Mouse (Mus musculus) forebrain, embryonic 16.5 days (tissue): ENCODE measurements around the gene Dhx58. TPM values are rescaled to one million over a fixed set of nuclear protein-coding genes. Genes with fewer than 3 reads are reported as not detected.

Experiments
- ATAC-seq: fragments of 200-750 bp; cut with Nextera tagmentation; 2 replicates; pipeline ENCODE4 v1.8.0; 2017; ENCODE audit warnings: mild to moderate bottlenecking, moderate library complexity
- H3K27ac ChIP-seq: fragments of 300-500 bp; sonication (generic); 2 replicates; pipeline ENCODE4 v1.5.1; 2014; ENCODE audit warnings: low read length, control low read depth
- H3K27me3 ChIP-seq: fragments of 300-500 bp; sonication (generic); replicated peaks from 2 replicates; pipeline ENCODE4 v1.6.1; 2014; ENCODE audit warnings: low read length; ENCODE audit not compliant: control insufficient read depth, insufficient read depth
- H3K36me3 ChIP-seq: fragments of 300-500 bp; sonication (generic); 2 replicates; pipeline ENCODE4 v1.6.1; 2014; ENCODE audit not compliant: control insufficient read depth, insufficient read depth
- H3K4me1 ChIP-seq: fragments of 300-500 bp; sonication (generic); replicated peaks from 2 replicates; pipeline ENCODE4 v1.6.1; 2014; ENCODE audit warnings: low read length; ENCODE audit not compliant: control insufficient read depth, insufficient read depth
- H3K4me2 ChIP-seq: fragments of 300-500 bp; sonication (generic); 2 replicates; pipeline ENCODE4 v1.6.1; 2014; ENCODE audit warnings: mild to moderate bottlenecking, low read length, control low read depth
- H3K4me3 ChIP-seq: fragments of 300-500 bp; sonication (generic); replicated peaks from 2 replicates; pipeline ENCODE4 v1.5.1; 2014; ENCODE audit warnings: mild to moderate bottlenecking, low read length, control low read depth
- H3K9ac ChIP-seq: fragments of 300-500 bp; sonication (generic); replicated peaks from 2 replicates; pipeline ENCODE4 v1.6.1; 2014; ENCODE audit warnings: low read depth, low read length, control low read depth
- H3K9me3 ChIP-seq: fragments of 300-500 bp; sonication (generic); 2 replicates; pipeline ENCODE4 v1.6.1; 2016; ENCODE audit warnings: low read length; ENCODE audit not compliant: control insufficient read depth
- WGBS: fragments of 180-500 bp; shearing (Covaris S2); extraction: QIAGEN DNeasy Blood & Tissue Kit; methylation state at CpG from one replicate; pipeline ENCODE4 v1.1.7; 2014; 5-methylcytosine and 5-hydroxymethylcytosine counted together
- polyA plus RNA-seq: library from polyadenylated mRNA; unstranded; fragments of >200 nt; fragmentation: Nextera tagmentation; extraction: Ambion mirVana; gene quantifications from 2 replicates; pipeline ENCODE4 v1.2.1, GENCODE M21; 2015

The Dhx58 gene
- polyA plus RNA-seq, 1 experiment from 2014 or later: 2.1 TPM

GRCm38 (mm10) chr11:100738749-100739148, 34.7 kb upstream of the Dhx58 start:
- no peaks in the 10 kb centered on the region for H3K9me3 ChIP-seq
- no peak for ATAC-seq
- H3K27me3 ChIP-seq: no peaks in the 10 kb centered on the region
- peak overlapping the region; percentile 59 for H3K4me2 ChIP-seq
- peaks cover 21% of the 10 kb centered on the region for H3K4me1 ChIP-seq
- H3K36me3 ChIP-seq: no peaks in the 10 kb centered on the region
- WGBS: 12% methylated on average over 5 of the region's 5 CpGs
- H3K9ac ChIP-seq: peak overlapping the region; percentile 68; the same call in 1 of the 2 replicates
- peak overlapping the region; percentile 83 for H3K4me3 ChIP-seq
- no peak overlapping the region for H3K27ac ChIP-seq

- peak within 1 kb of the TSS; percentile 88 for H3K27ac ChIP-seq
- peak within 1 kb of the TSS; percentile 89 for H3K4me2 ChIP-seq
- H3K9me3 ChIP-seq: no peaks in the 10 kb centered on the region
- no peaks in the 10 kb centered on the region for H3K27me3 ChIP-seq
- peak; percentile 100 for ATAC-seq
- H3K4me3 ChIP-seq: peak within 1 kb of the TSS; percentile 83
- peaks cover 21% of the 10 kb centered on the region for H3K4me1 ChIP-seq
- no peaks in the 10 kb centered on the region; the same call in 1 of the 2 replicates for H3K36me3 ChIP-seq
- WGBS: under 1% methylated on average over 38 of the region's 39 CpGs
- H3K9ac ChIP-seq: peak within 1 kb of the TSS; percentile 86
These were observed 34.1 kb upstream of the Dhx58 start, which contains the start of gene Rab5c for GRCm38 (mm10) chr11:100738066-100738604. TSS of gene Rab5c (minus strand) at chr11:100738215.

- no peaks in the 10 kb centered on the region for H3K9me3 ChIP-seq
- H3K36me3 ChIP-seq: no peaks in the 10 kb centered on the region; the same call in 1 of the 2 replicates
- no peak overlapping the region for H3K27ac ChIP-seq
- peak overlapping the region; percentile 83 for H3K4me3 ChIP-seq
- 0% methylated on average over 13 of the region's 13 CpGs for WGBS
- H3K9ac ChIP-seq: peak overlapping the region; percentile 86
- ATAC-seq: no peak
- H3K4me1 ChIP-seq: peaks cover 21% of the 10 kb centered on the region
- H3K4me2 ChIP-seq: peak overlapping the region; percentile 89
- H3K27me3 ChIP-seq: no peaks in the 10 kb centered on the region
These were observed 33.1 kb upstream of the Dhx58 start for GRCm38 (mm10) chr11:100737105-100737733.

DNA sequence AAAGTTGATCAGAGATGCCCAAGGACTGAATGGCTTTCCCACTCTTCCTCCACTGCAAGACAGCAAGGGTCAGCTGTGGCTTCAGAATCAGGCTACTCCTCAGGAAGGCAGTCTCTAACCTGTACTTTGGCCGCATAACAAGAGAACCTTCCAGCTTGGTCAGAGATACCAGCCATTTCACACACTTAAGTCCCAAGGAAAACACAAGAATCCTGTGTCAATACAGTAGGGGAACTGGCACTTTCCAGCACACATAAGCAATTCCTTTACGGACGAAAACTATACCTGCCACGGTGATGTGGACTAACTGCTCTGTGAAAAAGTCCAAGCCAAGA, 32.6 kb upstream of the Dhx58 start:
- H3K4me3 ChIP-seq: peak overlapping the region; percentile 83; the same call in 1 of the 2 replicates
- no peak for ATAC-seq
- no peak overlapping the region for H3K9ac ChIP-seq

GRCm38 (mm10) chr11:100735954-100736745, 32.1 kb upstream of the Dhx58 start:
- ATAC-seq: no peak
- H3K4me2 ChIP-seq: no peak overlapping the region
- H3K36me3 ChIP-seq: no peaks in the 10 kb centered on the region; the same call in 1 of the 2 replicates
- no peaks in the 10 kb centered on the region for H3K27me3 ChIP-seq
- WGBS: 85% methylated on average over 14 of the region's 14 CpGs
- H3K9me3 ChIP-seq: no peaks in the 10 kb centered on the region
- H3K4me3 ChIP-seq: no peak overlapping the region
- H3K27ac ChIP-seq: no peak overlapping the region
- peaks cover 21% of the 10 kb centered on the region for H3K4me1 ChIP-seq
- no peak overlapping the region for H3K9ac ChIP-seq

More for the DNA sequence above, 32.6 kb upstream of the Dhx58 start:
- 82% methylated on average over 4 of the region's 4 CpGs for WGBS
- Histone ChIP-seq H3K4me2 (peak overlapping the region; percentile 89), H3K9me3 (no peaks in the 10 kb centered on the region), H3K27ac (no peak overlapping the region), H3K4me1 (peaks cover 21% of the 10 kb centered on the region), H3K36me3 (no peaks in the 10 kb centered on the region; the same call in 1 of the 2 replicates), H3K27me3 (no peaks in the 10 kb centered on the region)

- no peak overlapping the region for H3K27ac ChIP-seq
- no peak for ATAC-seq
- WGBS: 89% methylated on average over 9 of the region's 9 CpGs
- peaks cover 21% of the 10 kb centered on the region for H3K4me1 ChIP-seq
- H3K4me2 ChIP-seq: no peak overlapping the region
- no peak overlapping the region for H3K9ac ChIP-seq
- no peak overlapping the region for H3K4me3 ChIP-seq
- H3K27me3 ChIP-seq: no peaks in the 10 kb centered on the region
- H3K36me3 ChIP-seq: no peaks in the 10 kb centered on the region; the same call in 1 of the 2 replicates
- H3K9me3 ChIP-seq: no peaks in the 10 kb centered on the region
These were observed 31.2 kb upstream of the Dhx58 start for GRCm38 (mm10) chr11:100735134-100735865.

GRCm38 (mm10) chr11:100730477-100731205, 26.6 kb upstream of the Dhx58 start:
- Histone ChIP-seq H3K4me3 (no peak overlapping the region), H3K9me3 (no peaks in the 10 kb centered on the region), H3K4me1 (0 out of 2 replicates have a peak, but pooled peaks cover 2% of the 10 kb centered on the region), H3K9ac (no peak overlapping the region), H3K4me2 (no peak overlapping the region), H3K36me3 (no peaks in the 10 kb centered on the region; the same call in 1 of the 2 replicates), H3K27me3 (no peaks in the 10 kb centered on the region), H3K27ac (no peak overlapping the region)
- WGBS: 86% methylated on average over 6 of the region's 6 CpGs
- ATAC-seq: no peak

DNA sequence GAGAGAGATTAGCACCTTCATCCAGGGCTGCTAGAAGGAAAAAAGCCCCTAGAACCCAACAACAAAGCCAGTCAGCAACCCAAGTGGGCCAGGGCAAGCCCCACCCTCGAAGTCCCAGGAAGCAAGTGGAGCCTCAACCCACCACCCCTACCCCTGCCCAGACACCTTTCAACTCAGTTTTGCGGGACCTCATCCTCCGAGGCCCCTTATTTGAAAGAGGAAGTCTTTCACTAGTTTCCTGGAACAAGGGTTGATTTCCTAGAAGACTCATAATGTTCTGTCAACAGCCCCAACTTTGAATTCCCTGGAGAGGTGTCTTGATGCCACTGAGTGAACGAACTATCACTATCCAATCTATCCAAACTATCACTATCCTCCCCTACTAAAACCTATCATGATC, 25.9 kb upstream of the Dhx58 start:
- H3K9ac ChIP-seq: no peak overlapping the region
- 96% methylated on average over 4 of the region's 4 CpGs for WGBS
- no peaks in the 10 kb centered on the region for H3K4me1 ChIP-seq
- no peak overlapping the region for H3K27ac ChIP-seq
- H3K36me3 ChIP-seq: no peaks in the 10 kb centered on the region; the same call in 1 of the 2 replicates
- H3K4me3 ChIP-seq: no peak overlapping the region
- no peak for ATAC-seq
- no peak overlapping the region for H3K4me2 ChIP-seq
- H3K27me3 ChIP-seq: no peaks in the 10 kb centered on the region
- H3K9me3 ChIP-seq: no peaks in the 10 kb centered on the region
